Mouse (Mus musculus) heart, adult 2 months (tissue): ENCODE data around the gene Arhgef25.

Experiments used
- CTCF ChIP-seq: fragments of 200-600 bp; IDR thresholded peaks from 2 replicates; pipeline ENCODE4 v1.8.1; 2022; ENCODE audit warnings: antibody characterized with exemption, mild to moderate bottlenecking, moderate library complexity
- EP300 ChIP-seq: fragments of 200-500 bp; IDR thresholded peaks from 2 replicates; pipeline ENCODE4 v1.6.1; 2011; ENCODE audit warnings: low read depth, low read length, control low read depth; ENCODE audit not compliant: insufficient read depth
- POLR2A ChIP-seq: fragments of 200-500 bp; IDR thresholded peaks from 2 replicates; pipeline ENCODE4 v1.6.1; 2011; ENCODE audit warnings: mild to moderate bottlenecking, low read depth, low read length, control low read depth; ENCODE audit not compliant: insufficient read depth

DNA sequence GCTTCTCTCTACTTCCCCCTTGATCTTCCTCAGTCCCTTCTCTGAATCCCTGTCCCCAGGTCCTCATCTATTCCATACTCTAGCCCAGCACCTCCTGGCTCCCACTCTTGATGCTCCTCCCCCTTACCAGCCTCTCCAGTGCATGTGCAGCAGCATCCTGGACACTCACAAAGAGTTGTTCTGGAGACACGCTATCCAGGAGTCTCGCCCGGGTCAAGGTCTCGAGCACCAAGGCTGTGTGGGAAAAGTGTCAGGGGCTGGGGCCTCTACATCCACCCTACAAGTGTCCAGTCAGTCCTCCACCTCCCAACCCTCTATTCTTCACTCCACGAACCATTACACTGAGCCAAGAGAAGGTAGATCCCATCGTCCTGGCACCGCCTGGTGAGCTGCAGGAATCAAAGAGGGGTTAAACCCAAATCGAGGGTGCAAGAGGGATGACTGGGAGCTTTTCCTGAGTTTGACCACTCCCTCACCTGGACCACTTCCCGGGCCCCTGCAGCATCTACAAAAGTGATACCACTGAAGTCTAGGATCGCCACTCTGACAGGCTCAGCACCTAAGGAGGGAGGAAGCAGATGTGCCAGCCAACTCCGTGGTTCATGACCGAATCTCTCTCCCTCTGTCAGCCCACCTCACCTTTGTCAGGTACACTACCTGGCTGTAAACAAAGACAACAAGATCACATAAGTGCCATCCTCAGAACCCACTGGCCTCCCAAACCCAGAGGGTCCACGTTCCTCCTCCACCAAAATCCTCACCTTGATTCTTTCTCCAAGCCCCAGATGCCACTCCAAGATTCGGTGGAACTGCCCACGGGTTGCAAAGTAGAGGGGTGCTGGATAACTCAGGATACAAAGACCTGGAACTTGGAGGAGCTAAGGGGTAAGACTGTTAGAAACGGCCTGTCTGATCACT, 16.5 kb downstream of the Arhgef25 start:
- TF ChIP-seq CTCF (no peak), EP300 (no peak), POLR2A (no peak)
